Mouse (Mus musculus): ENCODE measurements around the gene Ssmem1. TPM values are rescaled to one million over a fixed set of nuclear protein-coding genes. Genes with fewer than 3 reads are reported as not detected.
A peak's percentile ranks its signal among the peaks of the same experiment; 100 is the strongest.

Ssmem1 gene
- total and polyA plus RNA-seq, 3 experiments = 0.17 to 0.34 TPM; not detected in 1

DNA sequence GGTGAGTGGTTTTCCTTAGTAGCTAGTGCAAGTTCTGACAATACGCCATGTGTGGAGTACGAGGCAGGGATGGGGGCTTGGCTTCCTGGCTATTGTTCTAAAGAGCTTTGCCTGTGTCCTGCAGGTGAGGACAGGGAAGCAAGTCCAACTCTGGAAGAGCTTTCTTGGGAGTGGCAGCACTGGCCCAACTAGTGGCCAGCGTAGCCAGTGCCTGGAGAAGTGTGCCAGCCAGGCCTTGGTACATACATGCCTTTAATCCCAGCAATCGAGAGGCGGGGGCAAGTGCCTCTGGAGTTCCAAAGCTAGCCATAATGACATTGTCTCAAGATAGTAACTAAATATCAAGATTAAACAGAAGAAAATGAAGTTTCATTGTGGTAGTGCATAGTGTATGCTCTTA lies 642 bp downstream of the Ssmem1 start:
- Histone ChIP-seq H3K27ac (ENCODE audit: insufficient read depth, low read depth) (no peak overlapping the region; the same call in 1 of the 2 replicates), H3K36me3 (replicated peaks in 1 of 2; ENCODE audit: control insufficient read depth in 1 of 2, insufficient read depth in 1 of 2, low read length in 1 of 2) (peaks cover 9 to 19% of the 10 kb centered on the region in 2 experiments), H3K4me3 (replicated peaks in 1 of 3; ENCODE audit: low read depth in 2 of 3, low read length in 2 of 3, poor library complexity in 1 of 3) (peak overlapping the region in 1 of 3 experiments; percentile 71), H3K4me1 (ENCODE audit: control insufficient read depth in 1 of 2, insufficient read depth in 2 of 2) (peaks cover 0 to 26% of the 10 kb centered on the region in 2 experiments; a peak in 3 of 4 replicates), H3K79me2 (replicated peaks; ENCODE audit: control insufficient read depth, extremely low read depth, insufficient read depth, poor library complexity, severe bottlenecking) (peaks cover 7% of the 10 kb centered on the region), H3K27me3 (replicated peaks) (no peaks in the 10 kb centered on the region), H3K9me3 (replicated peaks; ENCODE audit: low read length) (no peaks in the 10 kb centered on the region), H3K9ac (ENCODE audit: insufficient read depth, low read depth) (peak overlapping the region; percentile 43; the same call in 1 of the 2 replicates), H3K4me2 (ENCODE audit: insufficient read depth, low read depth, poor library complexity, severe bottlenecking) (peak overlapping the region; percentile 63; the same call in 1 of the 2 replicates)
- TF ChIP-seq CHD2 (IDR thresholded peaks at IDR 0.05; ENCODE audit: low read length) (no peak), CTCF (conservative IDR thresholded peaks at IDR 0.05 in 1 of 2, IDR thresholded peaks at IDR 0.05 in 1 of 2; ENCODE audit: low read depth in 2 of 2, low read length in 2 of 2) (no peak), SMC3 (IDR thresholded peaks at IDR 0.05; ENCODE audit: low read depth, low read length) (no peak), IRF4 (IDR thresholded peaks at IDR 0.05; ENCODE audit: low read depth, low read length) (no peak), RAD21 (IDR thresholded peaks at IDR 0.05; ENCODE audit: low read depth, low read length) (no peak), EP300 (IDR thresholded peaks at IDR 0.05; ENCODE audit: low read length) (no peak)
- in situ Hi-C loops (cut with MboI; ENCODE audit: low pct_ligation_motif_present, low pct_unique_long_range_greater_than_20kb, low sequenced_read_pairs) (no loop called here), dilution Hi-C loops (cut with MboI; ENCODE audit: extremely low pct_ligation_motif_present, extremely low pct_unique_long_range_greater_than_20kb, low sequenced_read_pairs) (no loop called here)
- DNase-seq (ENCODE audit: extremely low read depth) = no peak

DNA sequence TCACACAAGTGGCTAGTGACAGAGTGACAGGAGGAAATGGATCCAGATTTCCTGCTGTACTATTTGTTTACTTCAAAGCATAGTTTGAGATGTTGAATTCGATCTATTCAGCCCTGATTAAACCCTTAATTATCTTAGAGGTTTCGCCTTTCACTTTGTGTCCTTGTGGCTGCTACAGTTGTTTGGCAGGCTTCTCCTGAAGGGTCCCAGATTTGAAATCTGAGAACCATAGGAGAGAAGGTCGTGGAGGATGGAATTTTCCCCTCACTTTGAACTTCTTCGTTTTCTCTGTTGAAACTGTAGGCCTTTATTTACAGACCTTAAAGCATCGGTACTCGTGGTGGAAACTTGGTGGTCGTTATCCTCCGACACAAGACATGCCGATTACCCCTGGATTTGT lies 4.6 kb downstream of the Ssmem1 start:
- no peaks in the 10 kb centered on the region for H3K9me3 ChIP-seq (replicated peaks; ENCODE audit: low read length)
- dilution Hi-C loops (cut with MboI; ENCODE audit: extremely low pct_ligation_motif_present, extremely low pct_unique_long_range_greater_than_20kb, low sequenced_read_pairs) = no loop called here
- no peak for DNase-seq (ENCODE audit: extremely low read depth)
- H3K9ac ChIP-seq (ENCODE audit: insufficient read depth, low read depth) = no peak overlapping the region
- H3K79me2 ChIP-seq (replicated peaks; ENCODE audit: control insufficient read depth, extremely low read depth, insufficient read depth, poor library complexity, severe bottlenecking) = no peaks in the 10 kb centered on the region
- in situ Hi-C loops (cut with MboI; ENCODE audit: low pct_ligation_motif_present, low pct_unique_long_range_greater_than_20kb, low sequenced_read_pairs) = no loop called here
- H3K4me1 ChIP-seq (ENCODE audit: control insufficient read depth in 1 of 2, insufficient read depth in 2 of 2) = peaks cover 0 to 8% of the 10 kb centered on the region in 2 experiments; a peak in 3 of 4 replicates
- TF ChIP-seq POLR2A (IDR thresholded peaks at IDR 0.05; ENCODE audit: low read depth, low read length) (no peak), SMC3 (IDR thresholded peaks at IDR 0.05; ENCODE audit: low read depth, low read length) (no peak), ZKSCAN1 (IDR thresholded peaks at IDR 0.05; ENCODE audit: borderline replicate concordance, low read depth, low read length) (no peak), JUN (IDR thresholded peaks at IDR 0.05; ENCODE audit: insufficient read depth, low read depth, low read length) (no peak), TBP (conservative IDR thresholded peaks at IDR 0.05; ENCODE audit: low read depth, low read length) (no peak), ELF1 (IDR thresholded peaks at IDR 0.05; ENCODE audit: low read depth, low read length) (no peak), POLR2AphosphoS2 (IDR thresholded peaks at IDR 0.05; ENCODE audit: low read depth, low read length) (no peak)
- H3K4me2 ChIP-seq (ENCODE audit: insufficient read depth, low read depth, poor library complexity, severe bottlenecking) = no peak overlapping the region
- H3K36me3 ChIP-seq (replicated peaks in 1 of 2; ENCODE audit: control insufficient read depth in 1 of 2, insufficient read depth in 1 of 2, low read length in 1 of 2) = no peaks in the 10 kb centered on the region
- no peak overlapping the region for H3K27ac ChIP-seq (ENCODE audit: insufficient read depth, low read depth)
- no peak overlapping the region for H3K4me3 ChIP-seq (replicated peaks in 1 of 3; ENCODE audit: low read depth in 2 of 3, low read length in 2 of 3, poor library complexity in 1 of 3)
- H3K27me3 ChIP-seq (replicated peaks) = no peaks in the 10 kb centered on the region

DNA sequence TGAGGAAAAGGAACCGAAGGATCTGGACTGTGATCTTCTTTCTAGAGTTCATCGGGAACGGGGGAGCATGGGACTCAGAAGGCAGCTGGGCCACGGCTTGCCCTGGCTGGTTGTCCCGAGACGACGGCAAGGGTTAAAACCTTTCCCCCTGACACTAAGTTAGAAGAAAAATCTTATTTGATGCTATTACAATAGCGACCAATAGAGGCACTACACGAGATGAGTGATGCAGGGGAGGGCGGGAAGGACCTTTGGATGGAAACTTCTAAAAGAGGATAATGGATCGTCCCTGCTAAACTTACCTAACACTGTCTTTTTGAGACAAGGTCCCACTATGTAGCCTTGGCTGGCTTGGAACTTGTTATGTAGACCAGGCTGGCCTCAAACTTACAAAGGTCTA lies 10.8 kb downstream of the Ssmem1 start:
- no peak overlapping the region for H3K9ac ChIP-seq (ENCODE audit: insufficient read depth, low read depth)
- H3K27ac ChIP-seq (ENCODE audit: insufficient read depth, low read depth) = no peak overlapping the region
- TF ChIP-seq ZNF384 (IDR thresholded peaks at IDR 0.05; ENCODE audit: low read depth, low read length) = no peak
- no peak for TF ChIP-seq NRF1 (IDR thresholded peaks at IDR 0.05; ENCODE audit: low read depth, low read length)
- no peak for TF ChIP-seq ETS1 (conservative IDR thresholded peaks at IDR 0.05; ENCODE audit: low read depth, low read length)
- TF ChIP-seq ZMIZ1 (IDR thresholded peaks at IDR 0.05; ENCODE audit: low read depth, low read length) = no peak
- peak in 1 of 2 experiments; percentile 45; a peak in 2 of 4 replicates for TF ChIP-seq CTCF (conservative IDR thresholded peaks at IDR 0.05 in 1 of 2, IDR thresholded peaks at IDR 0.05 in 1 of 2; ENCODE audit: low read depth in 2 of 2, low read length in 2 of 2)
- dilution Hi-C loops (cut with MboI; ENCODE audit: extremely low pct_ligation_motif_present, extremely low pct_unique_long_range_greater_than_20kb, low sequenced_read_pairs) = no loop called here
- no peak for DNase-seq (ENCODE audit: extremely low read depth)
- H3K9me3 ChIP-seq (replicated peaks; ENCODE audit: low read length) = no peaks in the 10 kb centered on the region
- no peak overlapping the region for H3K4me3 ChIP-seq (replicated peaks in 1 of 3; ENCODE audit: low read depth in 2 of 3, low read length in 2 of 3, poor library complexity in 1 of 3)
- no peaks in the 10 kb centered on the region for H3K36me3 ChIP-seq (replicated peaks in 1 of 2; ENCODE audit: control insufficient read depth in 1 of 2, insufficient read depth in 1 of 2, low read length in 1 of 2)
- no peaks in the 10 kb centered on the region for H3K27me3 ChIP-seq (replicated peaks)
- H3K4me1 ChIP-seq (ENCODE audit: control insufficient read depth in 1 of 2, insufficient read depth in 2 of 2) = no peaks in the 10 kb centered on the region
- in situ Hi-C loops (cut with MboI; ENCODE audit: low pct_ligation_motif_present, low pct_unique_long_range_greater_than_20kb, low sequenced_read_pairs) = loop anchor here (10.0 kb wide), 1 partner anchor 464 kb away; no protein-coding TSS in a partner anchor
- H3K79me2 ChIP-seq (replicated peaks; ENCODE audit: control insufficient read depth, extremely low read depth, insufficient read depth, poor library complexity, severe bottlenecking) = no peaks in the 10 kb centered on the region
- H3K4me2 ChIP-seq (ENCODE audit: insufficient read depth, low read depth, poor library complexity, severe bottlenecking) = peak overlapping the region; percentile 57; the same call in 1 of the 2 replicates

All from CH12.LX (cell line).